Mouse (Mus musculus) right cerebral cortex, postnatal 4 days (tissue): ENCODE results near the gene Arhgef11.

Source experiments
- DNase-seq: peaks from one replicate; pipeline ENCODE4 v3.0.0-alpha.2; 2022

Arhgef11 gene

DNA sequence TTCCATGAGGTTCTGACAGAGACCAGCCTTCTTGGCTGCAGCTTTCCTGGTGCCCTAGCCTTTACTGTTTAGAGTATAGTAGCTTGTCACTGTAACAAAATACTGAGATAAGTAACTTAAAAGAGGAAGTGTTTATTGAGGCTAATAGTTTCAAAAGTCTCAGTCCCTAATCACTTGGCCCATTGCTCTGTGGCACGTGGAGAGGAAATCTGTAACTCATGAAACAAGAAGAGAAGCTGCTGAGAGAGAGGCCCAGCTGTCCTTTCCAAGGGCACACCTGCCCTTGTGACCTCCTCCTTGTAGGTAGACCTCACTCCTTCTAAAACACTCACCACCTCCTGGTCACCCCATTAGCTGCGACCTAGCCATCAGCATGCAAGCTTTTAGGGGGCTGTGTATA is 101.2 kb downstream of the Arhgef11 start:
- DNase-seq = no peak

GRCm38 (mm10) chr3:87724556-87724955 is 107.2 kb downstream of the Arhgef11 start:
- no peak for DNase-seq

- no peak for DNase-seq
Measured at GRCm38 (mm10) chr3:87725396-87726160, 108.2 kb downstream of the Arhgef11 start.

GRCm38 (mm10) chr3:87726191-87726590 is 108.8 kb downstream of the Arhgef11 start:
- DNase-seq = no peak

GRCm38 (mm10) chr3:87728696-87729095 is 111.3 kb downstream of the Arhgef11 start:
- no peak for DNase-seq

- DNase-seq = no peak
Measured at GRCm38 (mm10) chr3:87733098-87733497, 115.7 kb downstream of the Arhgef11 start.

DNA sequence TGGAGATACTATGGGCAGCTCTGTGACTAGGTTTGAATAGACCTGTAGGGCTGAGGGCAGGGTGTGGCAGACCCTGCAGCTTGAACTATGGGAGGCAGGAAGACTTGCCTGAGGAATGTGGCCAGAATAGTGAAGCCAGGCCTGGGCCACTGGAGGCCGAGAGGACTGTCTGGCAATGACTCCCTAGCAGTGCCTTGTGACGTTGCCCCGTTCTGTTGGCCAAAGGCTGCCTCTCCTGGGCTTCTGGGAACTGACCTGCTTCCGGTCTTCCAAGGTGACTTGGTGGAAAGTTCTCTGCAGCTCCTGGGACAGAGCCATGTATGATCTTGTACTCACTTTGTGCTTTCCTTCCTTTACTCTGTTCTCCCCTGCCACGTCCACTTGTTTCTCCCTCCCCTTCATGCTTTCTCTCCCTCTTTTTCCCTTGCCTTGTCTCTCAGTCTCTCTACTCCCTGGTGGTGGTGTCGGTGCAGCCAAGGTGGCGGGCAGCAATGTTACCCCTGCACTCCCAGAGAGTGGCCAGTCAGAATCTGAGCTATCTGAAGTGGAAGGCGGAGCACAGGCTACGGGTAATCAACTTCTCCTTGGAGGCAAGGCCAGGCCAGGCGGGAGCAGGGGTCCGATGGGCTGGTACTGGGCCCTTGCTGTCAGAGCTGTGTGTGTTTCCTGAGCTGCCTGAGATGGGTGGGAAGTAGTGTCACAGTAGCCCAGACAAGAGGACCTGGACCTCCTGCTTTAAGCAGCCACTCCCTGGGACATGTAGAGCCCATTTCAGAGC is 116.8 kb downstream of the Arhgef11 start:
- DNase-seq = no peak

GRCm38 (mm10) chr3:87735335-87735734 is 118.0 kb downstream of the Arhgef11 start:
- no peak for DNase-seq

DNA sequence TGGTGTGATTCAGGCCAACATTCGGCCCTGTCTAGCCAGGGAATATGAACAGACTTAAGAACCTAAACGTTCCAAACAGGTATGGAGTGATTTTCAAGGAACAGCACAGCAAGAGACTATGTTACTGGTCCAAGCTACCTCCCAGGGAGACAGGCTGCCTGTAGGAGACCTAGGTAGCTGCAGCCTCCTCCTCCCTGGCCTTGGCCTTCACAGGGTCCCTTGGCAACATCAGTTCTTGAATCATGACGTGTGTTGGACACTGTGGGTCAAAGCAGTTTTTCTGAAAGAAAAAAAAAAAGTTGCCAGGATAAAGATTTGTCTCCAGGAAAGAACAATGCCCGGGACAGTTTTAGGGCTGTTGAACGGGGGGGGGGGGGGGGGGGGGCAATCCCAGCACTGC is 121.5 kb downstream of the Arhgef11 start:
- no peak for DNase-seq

DNA sequence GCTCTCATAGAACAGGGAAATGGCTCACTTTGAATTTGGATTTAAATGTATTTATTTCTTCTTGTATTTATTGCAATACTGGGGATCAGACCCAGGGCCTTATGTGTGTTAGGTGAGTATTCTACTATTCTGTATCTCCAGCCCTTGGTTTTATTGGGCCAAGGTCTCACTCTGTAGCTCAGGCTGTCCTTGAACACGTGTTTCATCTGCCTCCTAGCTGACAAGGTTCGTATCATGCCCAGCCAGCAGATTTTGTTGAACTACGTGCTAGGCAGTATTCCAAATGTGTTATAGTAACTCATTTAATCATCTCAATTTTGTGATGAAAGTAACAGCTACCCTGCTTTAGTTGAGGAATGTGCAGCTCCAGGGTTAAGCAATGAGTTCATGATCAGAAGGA is 124.7 kb downstream of the Arhgef11 start:
- DNase-seq = no peak

DNA sequence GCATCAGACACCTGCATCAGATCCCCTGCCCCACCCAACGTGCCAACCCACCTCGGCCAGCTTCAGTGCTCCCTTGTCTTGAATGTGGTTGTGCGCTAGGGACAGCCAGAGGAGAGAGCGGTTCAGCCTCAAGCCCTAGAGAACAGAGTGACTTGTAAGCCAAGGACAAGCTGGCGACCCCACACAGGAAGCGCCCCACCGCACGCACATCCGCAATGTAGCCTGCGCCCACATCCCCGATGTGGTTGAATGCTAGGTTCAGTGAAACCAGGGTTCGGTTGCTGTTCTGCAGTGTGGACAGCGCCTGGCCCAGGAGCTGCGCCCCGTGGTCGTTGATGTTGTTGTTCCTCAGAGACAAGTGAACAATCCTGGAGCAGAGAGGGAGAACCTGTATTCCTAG is 125.4 kb downstream of the Arhgef11 start:
- DNase-seq = no peak

- no peak for DNase-seq
Measured at GRCm38 (mm10) chr3:87743927-87744326, 126.6 kb downstream of the Arhgef11 start.

DNA sequence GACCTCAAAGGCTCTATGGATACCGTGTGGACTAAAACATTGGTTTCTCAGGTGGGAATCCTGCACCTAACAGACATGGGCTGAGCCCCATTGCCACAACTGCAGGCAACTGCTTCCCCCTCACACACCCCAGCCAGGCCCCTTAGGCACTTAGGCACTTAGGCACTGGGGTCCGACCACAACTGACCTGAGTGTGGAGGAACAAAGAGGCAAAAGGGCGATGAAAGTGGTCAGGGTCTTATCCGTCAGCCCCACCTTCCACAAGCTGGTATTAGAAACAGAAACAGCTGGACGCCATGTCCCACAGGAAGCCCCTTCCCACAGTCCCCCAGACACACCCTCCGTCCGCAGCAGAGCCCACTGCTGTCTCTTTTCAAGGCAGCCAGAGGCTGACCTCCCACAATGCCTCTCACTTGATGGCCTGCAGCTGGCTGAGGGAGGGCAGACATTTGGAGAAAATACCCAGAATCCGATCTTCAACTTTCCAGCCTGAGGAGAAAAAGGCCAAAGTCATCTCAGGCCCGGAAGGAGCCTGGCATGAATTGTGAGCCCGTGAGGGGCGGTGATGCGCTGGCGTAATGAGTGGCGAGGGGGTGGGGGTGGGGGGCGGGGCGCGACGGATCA is 127.8 kb downstream of the Arhgef11 start:
- DNase-seq = no peak

DNA sequence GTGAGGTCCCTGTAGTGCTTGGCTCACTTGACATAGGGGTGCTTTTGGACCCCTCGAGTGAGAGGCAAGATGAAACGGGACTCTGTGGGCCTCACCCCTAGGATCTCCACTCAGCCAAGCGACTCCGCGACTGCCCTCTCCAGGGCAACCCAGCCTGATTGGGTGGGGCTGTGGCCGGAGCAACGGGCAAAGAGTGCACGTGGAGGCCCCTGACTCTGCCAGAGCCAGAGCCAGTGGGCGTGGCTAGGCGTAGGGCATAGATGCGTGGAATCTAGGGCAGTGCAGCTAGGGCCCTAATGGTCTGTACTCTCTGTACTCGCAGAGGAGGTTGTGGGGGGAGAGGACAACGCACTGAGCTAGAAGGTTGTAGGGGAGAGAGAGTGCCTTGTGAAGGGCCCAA is 131.1 kb downstream of the Arhgef11 start, which contains the start of gene Lrrc71:
Gene Lrrc71 (minus strand): TSS at position 195 of the 400 bp plus-strand sequence.
- DNase-seq = no peak

- DNase-seq = no peak
Measured at GRCm38 (mm10) chr3:87749036-87749435, 131.7 kb downstream of the Arhgef11 start.

GRCm38 (mm10) chr3:87749977-87750376 is 132.6 kb downstream of the Arhgef11 start:
- no peak for DNase-seq

DNA sequence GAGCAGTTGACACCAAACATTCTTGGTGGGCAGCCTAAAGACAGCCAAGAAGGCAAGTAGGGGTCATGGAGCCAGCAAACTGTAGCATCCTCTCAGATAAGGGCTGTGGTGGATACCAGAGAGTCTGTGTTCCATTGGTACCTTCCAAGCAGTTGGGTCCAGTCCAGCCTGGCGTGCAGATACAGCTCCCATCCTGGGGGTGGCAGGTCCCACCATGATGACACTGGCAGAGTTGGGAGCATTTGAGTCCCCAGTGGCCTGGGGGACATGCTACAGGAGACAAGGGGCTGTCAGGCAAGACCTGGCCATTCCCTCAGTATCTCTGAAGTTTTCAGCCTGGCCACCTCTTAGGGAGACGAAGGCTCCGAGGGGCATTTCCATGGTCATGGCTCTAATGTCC is 135.2 kb downstream of the Arhgef11 start:
- no peak for DNase-seq

- DNase-seq = no peak
Measured at GRCm38 (mm10) chr3:87753829-87754228, 136.5 kb downstream of the Arhgef11 start.

- peak; percentile 94 for DNase-seq
Measured at GRCm38 (mm10) chr3:87755964-87756363, 138.6 kb downstream of the Arhgef11 start.

DNA sequence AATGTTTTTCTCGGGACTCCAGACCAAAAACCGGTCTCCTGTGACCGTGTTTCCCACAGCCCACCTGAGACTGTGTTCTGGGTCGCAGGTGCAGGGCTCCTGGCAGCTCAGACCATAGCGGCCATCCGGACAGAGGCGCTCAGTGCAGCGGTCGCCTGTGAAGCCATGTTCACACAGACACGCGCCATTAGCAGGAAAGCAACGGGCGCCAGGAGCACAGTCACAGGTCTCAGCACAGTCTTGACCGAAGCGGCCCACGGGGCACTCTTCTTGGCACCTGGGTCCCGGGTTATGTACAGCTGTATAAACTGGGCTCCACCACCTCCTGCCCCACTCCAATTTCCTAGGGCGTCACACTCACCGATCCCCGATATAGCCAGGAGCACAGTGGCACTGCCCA is 139.1 kb downstream of the Arhgef11 start:
- no peak for DNase-seq

- DNase-seq = no peak
Measured at GRCm38 (mm10) chr3:87758641-87759040, 141.3 kb downstream of the Arhgef11 start.

- no peak for DNase-seq
Measured at GRCm38 (mm10) chr3:87761408-87762375, 144.3 kb downstream of the Arhgef11 start.

DNA sequence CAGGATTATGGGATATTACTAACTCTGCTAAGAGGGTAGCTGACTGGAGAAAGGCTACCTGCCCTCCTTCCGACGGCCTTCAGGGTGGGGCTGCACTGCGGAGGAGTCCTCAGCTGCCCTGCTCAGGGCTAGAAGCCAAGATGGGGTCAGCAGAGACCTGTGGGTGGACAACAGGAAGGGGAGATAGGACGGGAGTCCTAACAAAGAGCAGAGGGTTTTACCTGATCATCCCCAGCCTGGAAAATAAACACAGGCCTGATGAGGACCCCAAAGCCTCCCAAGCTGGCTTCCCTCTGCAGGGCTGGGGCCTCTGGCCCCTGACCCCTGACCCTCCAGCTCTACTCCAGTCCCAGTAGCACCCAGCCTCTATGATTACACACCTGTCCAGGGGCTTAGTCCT is 145.8 kb downstream of the Arhgef11 start:
- DNase-seq = no peak
